Mouse (Mus musculus): ENCODE measurements around the gene Adgra1.

Gene Adgra1

DNA sequence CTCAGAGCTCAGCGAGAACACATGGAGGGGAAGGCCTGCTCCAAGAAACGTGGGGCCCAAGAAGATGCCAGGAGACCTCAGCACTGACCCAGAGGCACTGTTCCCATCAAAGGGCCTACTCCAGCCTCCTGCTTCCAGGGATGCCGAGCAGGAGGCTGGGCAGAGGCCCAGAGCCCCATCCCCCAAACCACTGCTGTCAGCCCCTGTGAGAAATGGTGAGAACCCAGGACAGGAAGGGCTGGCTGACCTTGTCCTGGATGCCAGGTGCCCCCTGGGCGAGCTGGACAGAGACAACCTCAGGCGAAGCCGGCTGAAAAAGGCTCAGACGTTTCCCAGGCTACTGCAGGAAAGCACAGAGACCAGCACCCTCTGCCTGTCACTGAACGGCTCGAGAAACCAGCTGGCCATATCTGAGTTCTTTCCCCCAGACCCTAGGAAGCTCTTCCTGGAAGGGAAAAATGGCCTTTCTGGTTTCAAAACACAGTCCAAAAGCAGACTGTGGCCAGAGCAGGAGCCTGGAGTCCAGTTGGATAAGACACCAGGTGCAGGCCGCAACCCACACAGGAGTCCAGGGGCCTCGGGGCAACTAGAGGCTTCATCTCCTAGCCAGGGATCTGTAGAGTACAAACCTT, 76.3 kb downstream of the Adgra1 start:
- no peak for DNase-seq

DNA sequence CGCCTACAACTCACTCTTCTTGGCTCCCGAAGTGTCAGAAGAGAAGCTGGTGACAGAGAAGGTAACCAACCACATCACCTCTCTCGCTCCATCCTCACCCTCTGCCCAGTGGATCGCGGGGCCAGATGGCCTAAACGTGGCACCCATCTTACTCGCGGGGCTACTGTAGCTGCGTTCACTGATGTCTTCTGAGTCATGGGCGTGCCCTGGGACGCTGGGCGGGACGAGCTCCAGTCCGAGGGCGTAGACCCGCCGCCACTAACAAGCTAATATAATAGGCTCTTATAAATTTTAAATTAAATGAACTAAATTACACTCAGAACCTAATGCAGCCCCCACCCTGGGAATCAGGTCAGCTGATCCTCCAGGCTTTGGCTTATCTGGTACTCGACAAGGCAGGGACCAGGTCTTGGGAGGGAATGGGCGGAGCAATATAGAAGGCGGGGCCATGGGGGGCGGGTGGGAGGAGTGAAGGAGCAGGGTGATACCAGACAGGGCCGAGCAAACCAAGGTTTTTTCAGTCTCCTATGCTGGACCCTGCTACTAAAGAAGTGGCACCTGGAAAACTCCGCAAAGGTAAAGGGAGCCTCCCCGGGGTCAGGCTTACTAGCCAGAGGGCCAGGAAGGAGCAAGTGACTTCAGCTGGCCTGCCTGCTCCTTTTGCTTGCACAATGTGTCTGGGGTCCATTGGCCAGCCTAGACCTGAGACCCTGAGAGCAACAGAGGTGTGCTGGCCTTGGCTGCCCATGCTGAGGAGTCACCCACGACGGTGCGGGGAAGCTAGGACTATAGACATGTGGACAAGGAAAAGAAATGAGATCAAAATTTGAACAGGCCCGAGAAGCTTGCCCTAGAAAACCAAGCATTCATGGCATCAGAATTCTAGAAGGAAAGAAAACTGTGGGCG, 80.4 kb downstream of the Adgra1 start:
- no peak for DNase-seq

DNA sequence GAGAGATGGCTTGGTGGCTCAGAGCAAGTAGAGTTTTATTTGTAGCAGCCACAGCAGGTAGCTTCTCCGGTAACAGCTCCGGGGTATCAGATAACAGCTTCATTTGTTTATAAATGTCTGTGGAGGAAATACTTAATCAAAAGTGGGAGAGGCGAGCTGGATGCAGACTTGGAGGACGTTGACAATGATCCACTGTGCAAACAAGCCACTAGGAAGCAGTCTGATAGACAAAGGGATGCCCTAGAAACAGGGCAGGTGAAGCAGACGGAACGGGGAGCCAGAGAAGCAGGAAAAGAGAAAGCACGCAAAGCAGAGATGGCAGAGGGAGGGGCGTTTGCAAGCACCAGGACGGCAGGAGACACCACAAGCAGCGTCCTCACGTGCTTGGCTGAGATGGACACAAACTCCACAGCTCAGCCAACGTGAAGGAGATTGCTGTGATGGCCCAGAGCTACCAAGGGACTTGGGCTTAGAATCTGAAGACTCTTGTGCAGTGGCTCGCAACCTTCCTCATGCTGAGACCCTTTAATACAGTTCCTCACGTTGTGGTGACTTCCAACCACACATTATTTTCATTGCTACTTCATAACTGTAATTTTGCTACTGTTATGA, 81.8 kb downstream of the Adgra1 start:
- no peak for DNase-seq

DNA sequence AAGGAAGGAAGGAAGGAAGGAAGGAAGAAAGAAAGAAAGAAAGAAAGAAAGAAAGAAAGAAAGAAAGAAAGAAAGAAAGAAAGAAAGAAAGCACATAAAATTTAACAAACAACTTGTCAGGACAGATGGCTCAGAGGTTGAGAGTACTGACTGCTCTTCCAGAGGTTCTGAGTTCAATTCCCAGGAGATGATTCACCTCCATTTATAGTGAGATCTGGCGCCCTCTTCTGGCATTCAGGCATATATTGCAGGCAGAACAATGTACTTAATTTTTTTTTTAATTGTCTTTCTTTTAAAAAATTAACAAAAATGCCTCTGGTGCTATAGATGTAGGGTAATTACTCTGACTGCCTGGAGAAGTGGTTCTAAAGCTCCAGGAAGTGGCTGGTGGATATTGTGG, 82.4 kb downstream of the Adgra1 start:
- DNase-seq: no peak

DNA sequence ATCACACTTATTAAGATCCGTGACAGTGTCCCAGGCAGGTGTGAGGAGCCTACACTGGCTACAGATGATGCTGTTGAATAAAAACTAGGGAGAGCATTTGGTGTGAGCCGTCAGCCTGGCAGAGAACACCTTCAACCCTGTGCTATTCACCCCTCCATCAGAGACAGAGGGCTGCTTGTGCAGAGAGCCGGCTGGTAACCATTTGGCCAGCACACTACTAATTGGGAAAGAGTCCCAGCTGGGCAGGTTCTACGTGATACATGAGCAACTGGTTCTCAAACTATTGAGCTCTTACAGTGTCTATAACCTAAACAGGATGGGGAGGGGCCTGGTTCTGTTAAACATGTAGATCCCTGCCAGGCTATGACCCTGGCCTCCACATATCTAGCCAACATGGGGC, 84.3 kb downstream of the Adgra1 start:
- DNase-seq: no peak
